Mouse (Mus musculus): ENCODE measurements at regions not wholly inside any gene's neighbourhood (a gene's known extent, or its start where the extent isn't known, plus 50 kb on each side); places are given as distances from the start of the nearest gene placed in this dataset.

GRCm38 (mm10) chr8:107860251-107860650, 82.2 kb upstream of the Zfhx3 start:
- no peak for DNase-seq (ENCODE audit: low spot score)

- no peak for DNase-seq (ENCODE audit: low spot score)
Observed at GRCm38 (mm10) chr8:107864802-107865651, 77.4 kb upstream of the Zfhx3 start.

DNA sequence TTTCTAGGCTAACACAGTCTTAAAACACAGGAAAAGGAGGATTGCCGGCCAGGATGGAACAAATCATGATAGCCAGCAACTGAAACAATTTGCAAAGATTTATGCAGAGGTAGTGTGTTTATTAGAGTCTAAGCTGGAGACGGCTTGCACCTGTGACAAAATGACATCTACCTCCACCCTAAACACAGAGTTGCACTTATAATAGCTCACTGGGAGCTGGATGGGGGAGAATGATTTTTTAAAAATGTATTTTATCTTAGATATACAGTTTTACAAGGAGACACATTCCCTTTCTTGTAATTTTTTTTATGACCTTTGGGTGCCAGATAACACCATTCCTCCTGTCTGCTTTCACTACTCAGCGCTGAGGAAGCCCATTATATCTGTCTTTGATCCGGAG, 76.7 kb upstream of the Zfhx3 start:
- no peak for DNase-seq (ENCODE audit: low spot score)

- DNase-seq (ENCODE audit: low spot score): no peak
Observed at GRCm38 (mm10) chr8:107871718-107872117, 70.7 kb upstream of the Zfhx3 start.

- no peak for DNase-seq (ENCODE audit: low spot score)
Observed at GRCm38 (mm10) chr8:107872121-107872520, 70.3 kb upstream of the Zfhx3 start.

- no peak for DNase-seq (ENCODE audit: low spot score)
Observed at GRCm38 (mm10) chr8:107876455-107876854, 66.0 kb upstream of the Zfhx3 start.

DNA sequence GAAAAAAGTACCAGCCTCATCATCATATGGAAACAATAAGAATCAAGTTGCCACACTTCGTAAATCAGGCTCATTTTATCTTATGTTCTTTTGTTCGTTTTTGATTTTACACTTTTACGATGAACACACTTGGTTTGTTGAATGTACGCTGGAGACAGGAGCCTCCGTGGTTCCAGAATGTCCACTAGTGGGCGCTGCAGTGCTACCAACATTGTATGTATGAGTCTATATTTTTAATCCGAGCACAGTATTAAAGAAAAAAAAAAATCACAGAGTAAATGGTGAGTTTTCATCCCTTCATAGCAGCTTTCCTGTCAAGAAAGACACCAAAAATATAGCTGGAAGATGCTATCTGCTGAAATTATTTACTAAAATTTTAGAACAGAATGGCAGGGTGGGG, 60.6 kb upstream of the Zfhx3 start:
- peak; percentile 44 for DNase-seq (ENCODE audit: low spot score)

- DNase-seq (ENCODE audit: low spot score): no peak
Observed at GRCm38 (mm10) chr8:107885547-107885946, 56.9 kb upstream of the Zfhx3 start.

DNA sequence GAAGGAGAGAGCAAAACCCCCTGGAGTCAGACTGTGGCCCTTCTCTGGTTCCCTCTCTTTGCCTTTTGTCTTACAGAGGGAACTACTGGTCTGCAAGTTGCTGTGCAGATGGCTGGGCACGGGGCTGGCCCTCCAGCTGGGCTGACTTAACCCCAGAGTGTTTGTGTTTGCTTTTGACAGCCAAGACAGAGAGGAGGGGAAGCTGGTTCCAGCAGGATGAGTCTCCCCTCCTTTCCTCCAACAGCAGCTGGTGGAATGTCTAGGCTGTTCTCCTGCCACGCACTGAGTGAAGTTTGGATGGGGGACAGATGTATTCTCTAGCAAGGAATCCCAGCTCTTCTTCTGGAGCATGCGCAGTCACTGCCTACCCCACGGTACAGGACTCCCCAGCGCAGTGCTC, 56.5 kb upstream of the Zfhx3 start:
- no peak for DNase-seq (ENCODE audit: low spot score)

DNA sequence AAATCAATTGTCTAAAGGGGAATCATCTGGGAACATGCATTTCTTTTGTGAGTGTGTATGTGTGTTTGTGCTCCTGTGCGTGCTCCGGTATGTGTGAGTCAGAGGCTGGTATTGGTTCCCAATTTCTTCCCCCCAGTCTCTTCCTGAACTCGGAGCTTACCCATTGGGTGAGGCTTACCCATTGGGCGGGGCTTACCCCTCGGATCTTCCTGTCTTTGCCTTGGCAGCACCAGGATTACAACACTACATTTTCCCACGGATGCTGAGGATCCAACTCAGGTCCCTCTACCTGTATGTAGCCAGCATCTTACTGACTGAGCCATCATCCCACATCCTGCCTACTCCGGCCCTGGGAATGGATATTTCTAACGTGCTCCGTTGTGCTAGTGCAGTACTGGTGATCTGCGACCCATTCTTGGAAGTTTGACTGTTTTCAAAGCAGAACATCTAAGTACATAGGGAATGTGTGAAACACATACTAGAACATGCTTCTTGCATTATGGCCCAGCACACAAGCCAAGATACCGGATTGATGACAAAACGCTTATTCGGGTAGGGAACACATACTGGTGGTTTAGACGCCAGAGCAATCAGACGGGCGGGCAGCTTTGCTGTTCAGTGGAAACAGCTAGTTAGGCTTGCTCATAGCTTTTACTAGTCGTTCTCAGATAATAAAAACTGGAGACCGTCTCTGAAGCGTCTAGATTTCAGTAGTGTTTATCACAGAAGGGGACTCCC, 55.8 kb upstream of the Zfhx3 start:
- DNase-seq (ENCODE audit: low spot score): no peak

- no peak for DNase-seq (ENCODE audit: low spot score)
Observed at GRCm38 (mm10) chr8:107887333-107887732, 55.1 kb upstream of the Zfhx3 start.

- DNase-seq (ENCODE audit: low spot score): no peak
Observed at GRCm38 (mm10) chr8:107890922-107891321, 51.5 kb upstream of the Zfhx3 start.
